Mouse (Mus musculus) liver, embryonic 11.5 days (tissue): ENCODE measurements around the gene Dync1h1. TPM values are rescaled to one million over a fixed set of nuclear protein-coding genes. Genes with fewer than 3 reads are reported as not detected.

Experiments
- ATAC-seq: fragments of 200-750 bp; cut with Nextera tagmentation; replicated peaks from 2 replicates; pipeline ENCODE4 v1.8.0; 2017; ENCODE audit warnings: moderate number of reproducible peaks, mild to moderate bottlenecking, moderate TSS enrichment, moderate library complexity; ENCODE audit not compliant: low FRiP score
- DNase-seq: peaks from one replicate; pipeline ENCODE4 v3.0.0-alpha.2; 2017; ENCODE audit warnings: low spot score
- H3K27ac ChIP-seq: fragments of 300-500 bp; sonication (generic); 2 replicates; pipeline ENCODE4 v1.5.1; 2014; ENCODE audit warnings: mild to moderate bottlenecking, low read depth, low read length, control low read depth
- H3K27me3 ChIP-seq: fragments of 300-500 bp; sonication (generic); replicated peaks from 2 replicates; pipeline ENCODE4 v1.6.1; 2014; ENCODE audit warnings: low read length, mixed read lengths; ENCODE audit not compliant: control insufficient read depth, insufficient read depth
- H3K36me3 ChIP-seq: fragments of 300-500 bp; sonication (generic); 2 replicates; pipeline ENCODE4 v1.6.1; 2014; ENCODE audit warnings: mild to moderate bottlenecking, low read length, moderate library complexity, mixed read lengths; ENCODE audit not compliant: control insufficient read depth, insufficient read depth
- H3K4me1 ChIP-seq: fragments of 300-500 bp; sonication (generic); replicated peaks from 2 replicates; pipeline ENCODE4 v1.6.1; 2014; ENCODE audit warnings: low read length, mixed read lengths; ENCODE audit not compliant: control insufficient read depth, insufficient read depth
- H3K4me2 ChIP-seq: fragments of 300-500 bp; sonication (generic); 2 replicates; pipeline ENCODE4 v1.6.1; 2014; ENCODE audit warnings: mild to moderate bottlenecking, control low read depth, moderate library complexity
- H3K4me3 ChIP-seq: fragments of 300-500 bp; sonication (generic); 2 replicates; pipeline ENCODE4 v1.5.1; 2014; ENCODE audit warnings: low read depth, low read length, control low read depth
- H3K9ac ChIP-seq: fragments of 300-500 bp; sonication (generic); 2 replicates; pipeline ENCODE4 v1.6.1; 2014; ENCODE audit warnings: low read depth, low read length, control low read depth
- H3K9me3 ChIP-seq: fragments of 300-500 bp; sonication (generic); 2 replicates; pipeline ENCODE4 v1.6.1; 2016; ENCODE audit warnings: low read length, inconsistent platforms, mixed read lengths; ENCODE audit not compliant: control insufficient read depth
- WGBS: fragments of 180-500 bp; shearing (Covaris S2); extraction: QIAGEN DNeasy Blood & Tissue Kit; methylation state at CpG from one replicate; pipeline ENCODE4 v1.1.7; 2014; 5-methylcytosine and 5-hydroxymethylcytosine counted together
- polyA plus RNA-seq: library from polyadenylated mRNA; unstranded; fragments of >200 nt; fragmentation: Nextera tagmentation; extraction: Ambion mirVana; gene quantifications from 2 replicates; pipeline ENCODE4 v1.2.1, GENCODE M21; 2014

Gene Dync1h1
- polyA plus RNA-seq, 1 experiment from 2014 or later, result 38.9 TPM

GRCm38 (mm10) chr12:110566366-110566765, 34.9 kb upstream of the Dync1h1 start:
- no peak for ATAC-seq
- Histone ChIP-seq H3K9me3 (no peaks in the 10 kb centered on the region), H3K4me3 (no peak overlapping the region), H3K9ac (no peak overlapping the region), H3K4me2 (no peak overlapping the region), H3K4me1 (no peaks in the 10 kb centered on the region), H3K36me3 (peaks cover 29% of the 10 kb centered on the region), H3K27me3 (no peaks in the 10 kb centered on the region), H3K27ac (no peak overlapping the region)
- WGBS, result 93% methylated on average over 9 of the region's 9 CpGs
- no peak for DNase-seq

GRCm38 (mm10) chr12:110571050-110571449, 30.2 kb upstream of the Dync1h1 start:
- peaks cover 27% of the 10 kb centered on the region for H3K36me3 ChIP-seq
- H3K27ac ChIP-seq, result no peak overlapping the region
- DNase-seq (no peak), ATAC-seq (no peak)
- no peak overlapping the region for H3K4me2 ChIP-seq
- H3K27me3 ChIP-seq, result no peaks in the 10 kb centered on the region
- H3K4me3 ChIP-seq, result no peak overlapping the region
- no peak overlapping the region for H3K9ac ChIP-seq
- WGBS, result 91% methylated on average over 10 of the region's 10 CpGs
- no peaks in the 10 kb centered on the region for H3K9me3 ChIP-seq
- H3K4me1 ChIP-seq, result no peaks in the 10 kb centered on the region

GRCm38 (mm10) chr12:110572351-110572750, 28.9 kb upstream of the Dync1h1 start:
- H3K36me3 ChIP-seq, result peaks cover 26% of the 10 kb centered on the region
- ATAC-seq, result no peak

DNA sequence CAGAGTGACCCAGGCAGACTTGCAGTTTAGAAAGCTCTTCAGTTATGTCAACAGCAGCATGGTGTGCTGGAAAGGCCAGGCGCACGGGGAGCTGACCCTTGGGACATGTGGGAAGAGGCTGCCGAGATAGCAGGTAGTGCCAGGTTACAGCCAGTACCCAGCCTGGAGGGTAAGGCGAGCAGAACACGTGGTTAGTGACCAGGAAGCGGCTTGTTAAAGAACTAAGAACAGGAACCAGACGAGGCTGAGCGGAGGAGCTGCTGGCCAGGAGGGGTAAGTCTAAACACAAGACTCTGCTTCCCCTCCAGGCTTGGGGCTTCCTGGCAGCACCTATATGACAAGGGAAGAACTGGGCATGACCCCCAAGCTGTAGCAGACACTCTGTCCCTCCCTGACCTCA, 27.6 kb upstream of the Dync1h1 start:
- DNase-seq (no peak), ATAC-seq (no peak; the same call in 1 of the 2 replicates)
- Histone ChIP-seq H3K4me1 (no peaks in the 10 kb centered on the region), H3K4me2 (no peak overlapping the region), H3K9ac (no peak overlapping the region), H3K36me3 (peaks cover 18% of the 10 kb centered on the region; the same call in 1 of the 2 replicates), H3K9me3 (no peaks in the 10 kb centered on the region), H3K27ac (no peak overlapping the region), H3K4me3 (no peak overlapping the region), H3K27me3 (no peaks in the 10 kb centered on the region)
- WGBS, result 80% methylated on average over 8 of the region's 8 CpGs

More at GRCm38 (mm10) chr12:110572351-110572750, 28.9 kb upstream of the Dync1h1 start:
- H3K27ac ChIP-seq, result no peak overlapping the region
- no peaks in the 10 kb centered on the region for H3K27me3 ChIP-seq
- DNase-seq, result no peak
- H3K9ac ChIP-seq, result no peak overlapping the region
- H3K9me3 ChIP-seq, result no peaks in the 10 kb centered on the region
- 95% methylated on average over 4 of the region's 4 CpGs for WGBS
- H3K4me3 ChIP-seq, result no peak overlapping the region
- no peaks in the 10 kb centered on the region for H3K4me1 ChIP-seq
- no peak overlapping the region for H3K4me2 ChIP-seq

DNA sequence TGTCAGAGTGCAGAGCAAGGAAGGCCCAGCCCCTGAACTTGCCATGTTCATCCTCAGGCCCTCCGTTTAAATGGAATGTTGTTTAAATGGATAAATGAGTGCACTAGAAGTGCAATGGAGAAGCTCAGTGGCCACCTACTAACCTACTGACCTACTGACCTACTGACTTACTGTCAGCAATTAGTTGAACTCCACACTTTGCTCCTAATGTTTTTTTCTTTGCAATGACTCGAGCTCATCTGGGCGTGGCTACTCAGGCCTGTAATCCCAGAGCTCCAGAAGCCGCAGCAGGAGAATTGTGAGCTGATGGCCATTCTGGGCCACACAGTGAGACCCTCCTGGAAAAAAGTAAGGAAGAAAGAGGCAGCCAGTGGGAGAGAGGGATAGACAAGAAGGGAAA, 25.3 kb upstream of the Dync1h1 start:
- Histone ChIP-seq H3K9me3 (no peaks in the 10 kb centered on the region), H3K4me3 (no peak overlapping the region), H3K36me3 (peaks cover 14% of the 10 kb centered on the region; the same call in 1 of the 2 replicates), H3K4me1 (no peaks in the 10 kb centered on the region), H3K27me3 (no peaks in the 10 kb centered on the region), H3K27ac (no peak overlapping the region), H3K9ac (no peak overlapping the region), H3K4me2 (no peak overlapping the region)
- DNase-seq, result no peak
- WGBS, result 74% methylated on average over 4 of the region's 4 CpGs
- ATAC-seq, result no peak

DNA sequence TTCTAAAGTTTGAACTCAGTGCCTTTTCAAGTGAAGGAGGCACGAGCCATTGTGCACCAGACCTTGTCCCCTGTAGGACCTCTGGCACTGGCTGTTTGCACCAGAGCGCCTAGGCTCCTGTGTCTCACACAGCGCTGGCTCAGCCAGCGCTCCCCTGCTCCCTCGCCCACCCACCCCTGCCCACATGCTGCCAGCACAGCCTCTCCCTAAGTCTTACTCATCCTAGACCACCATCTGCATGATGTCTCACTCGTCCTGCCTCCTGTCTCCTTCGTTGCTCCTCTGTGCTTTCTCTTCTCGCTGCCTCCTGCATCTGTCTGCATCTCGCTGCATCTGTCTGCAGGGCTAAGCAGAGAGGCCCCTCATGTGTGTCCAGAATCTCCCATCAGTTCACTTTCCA, 22.9 kb upstream of the Dync1h1 start:
- H3K36me3 ChIP-seq, result peaks cover 6% of the 10 kb centered on the region; the same call in 1 of the 2 replicates
- H3K27me3 ChIP-seq, result no peaks in the 10 kb centered on the region
- no peak for DNase-seq
- no peak overlapping the region for H3K4me2 ChIP-seq
- H3K4me1 ChIP-seq, result no peaks in the 10 kb centered on the region
- H3K9me3 ChIP-seq, result no peaks in the 10 kb centered on the region
- H3K27ac ChIP-seq, result no peak overlapping the region
- H3K9ac ChIP-seq, result no peak overlapping the region
- no peak overlapping the region for H3K4me3 ChIP-seq
- WGBS, result 86% methylated on average over 9 of the region's 9 CpGs
- no peak for ATAC-seq

DNA sequence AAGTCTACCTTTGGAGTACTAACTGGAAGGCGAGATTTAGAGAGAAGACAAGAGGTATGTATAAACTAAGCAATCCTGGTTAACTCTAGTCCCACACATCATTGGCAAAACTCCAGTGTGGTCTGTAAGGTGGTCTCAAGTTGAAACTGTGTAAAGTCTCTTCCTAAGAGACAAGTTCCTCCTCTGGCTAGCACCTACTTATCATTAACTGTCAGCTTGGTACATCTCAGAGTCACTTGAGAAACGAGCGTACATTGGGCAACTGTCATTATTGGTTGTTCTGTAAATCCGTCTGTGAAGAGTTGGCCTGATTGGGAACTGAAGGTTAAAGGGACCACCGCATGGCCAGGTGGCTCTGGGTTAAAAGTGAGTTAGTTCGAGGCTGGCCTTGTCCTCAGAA, 12.6 kb upstream of the Dync1h1 start:
- ATAC-seq, result no peak
- no peak overlapping the region for H3K4me2 ChIP-seq

GRCm38 (mm10) chr12:110590804-110591259, 10.4 kb upstream of the Dync1h1 start:
- Histone ChIP-seq H3K4me2 (peak overlapping the region; percentile 90), H3K27ac (peak overlapping the region; percentile 68), H3K27me3 (no peaks in the 10 kb centered on the region), H3K9ac (peak overlapping the region; percentile 77), H3K4me3 (peak overlapping the region; percentile 72), H3K9me3 (no peaks in the 10 kb centered on the region), H3K4me1 (peaks cover 7% of the 10 kb centered on the region), H3K36me3 (no peaks in the 10 kb centered on the region)
- under 1% methylated on average over 15 of the region's 15 CpGs for WGBS
- ATAC-seq, result peak; percentile 22
- no peak for DNase-seq

More for the DNA sequence above, 12.6 kb upstream of the Dync1h1 start:
- no peaks in the 10 kb centered on the region for H3K36me3 ChIP-seq
- WGBS, result 55% methylated on average over 6 of the region's 6 CpGs
- H3K9me3 ChIP-seq, result no peaks in the 10 kb centered on the region
- H3K9ac ChIP-seq, result no peak overlapping the region
- no peak overlapping the region for H3K4me3 ChIP-seq
- no peaks in the 10 kb centered on the region for H3K27me3 ChIP-seq
- peaks cover 7% of the 10 kb centered on the region for H3K4me1 ChIP-seq
- DNase-seq, result no peak
- no peak overlapping the region for H3K27ac ChIP-seq

DNA sequence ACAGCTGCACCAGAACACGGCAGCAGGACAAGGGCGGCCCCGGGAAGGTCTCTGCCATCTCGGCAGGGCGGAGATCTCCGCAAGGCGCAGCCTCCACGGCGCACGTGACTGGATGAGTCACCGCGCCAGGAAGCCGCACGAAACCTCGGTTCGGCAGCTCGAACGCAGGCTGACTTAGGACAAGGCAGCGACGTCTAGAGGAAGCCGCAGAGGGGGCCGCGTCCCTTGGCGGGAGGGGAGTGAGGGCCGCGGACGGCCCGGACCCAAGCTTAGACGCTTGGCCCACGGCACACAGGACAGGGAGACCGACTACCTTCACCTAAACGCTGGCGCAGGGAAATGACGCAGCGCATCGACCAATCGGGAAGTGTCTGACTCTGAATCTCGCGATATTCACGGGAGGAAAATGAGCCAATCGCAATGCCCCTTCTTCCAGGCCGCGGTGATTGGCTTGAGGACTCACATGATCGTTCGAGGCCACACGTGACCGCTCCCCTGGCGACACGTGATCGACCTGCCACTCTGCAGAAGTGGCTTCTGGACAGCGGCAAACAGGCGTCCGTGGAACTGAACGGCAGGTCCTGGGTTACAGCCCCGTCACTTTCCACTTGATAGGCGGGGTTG, 9.9 kb upstream of the Dync1h1 start:
- H3K9me3 ChIP-seq, result no peaks in the 10 kb centered on the region
- H3K9ac ChIP-seq, result peak overlapping the region; percentile 77
- DNase-seq (peak; percentile 98), ATAC-seq (peak; percentile 93)
- peak overlapping the region; percentile 90 for H3K4me2 ChIP-seq
- no peaks in the 10 kb centered on the region for H3K36me3 ChIP-seq
- peak overlapping the region; percentile 72 for H3K4me3 ChIP-seq
- peaks cover 7% of the 10 kb centered on the region for H3K4me1 ChIP-seq
- H3K27ac ChIP-seq, result peak overlapping the region; percentile 68
- under 1% methylated on average over 56 of the region's 56 CpGs for whole genome bisulfite sequencing
- no peaks in the 10 kb centered on the region for H3K27me3 ChIP-seq
